Mouse (Mus musculus) limb, embryonic 14.5 days (tissue): Measurements from ENCODE around the gene Abcc4. TPM values are rescaled to one million over a fixed set of nuclear protein-coding genes. Genes with fewer than 3 reads are reported as not detected.

Experiments
- ATAC-seq: fragments of 200-750 bp; cut with Nextera tagmentation; 2 replicates; pipeline ENCODE4 v1.8.0; 2017; ENCODE audit warnings: low read depth, moderate number of reproducible peaks, moderate TSS enrichment; ENCODE audit not compliant: low FRiP score
- DNase-seq: peaks from one replicate; pipeline ENCODE4 v3.0.0-alpha.2; 2015; ENCODE audit warnings: low spot score
- H3K27ac ChIP-seq: fragments of 300-500 bp; sonication (generic); replicated peaks from 2 replicates; pipeline ENCODE4 v1.5.1; 2014; ENCODE audit warnings: low read depth, mild to moderate bottlenecking, low read length, moderate library complexity, mixed read lengths
- H3K27me3 ChIP-seq: fragments of 300-500 bp; sonication (generic); 2 replicates; pipeline ENCODE4 v1.6.1; 2014; ENCODE audit warnings: low read length, mixed read lengths; ENCODE audit not compliant: control insufficient read depth, insufficient read depth
- H3K36me3 ChIP-seq: fragments of 300-500 bp; sonication (generic); 2 replicates; pipeline ENCODE4 v1.6.1; 2014; ENCODE audit warnings: mild to moderate bottlenecking, low read length, moderate library complexity, mixed read lengths; ENCODE audit not compliant: control insufficient read depth, insufficient read depth
- H3K4me1 ChIP-seq: fragments of 300-500 bp; sonication (generic); 2 replicates; pipeline ENCODE4 v1.6.1; 2014; ENCODE audit warnings: antibody characterized with exemption, low read length, mixed read lengths; ENCODE audit not compliant: control insufficient read depth, insufficient read depth
- H3K4me2 ChIP-seq: fragments of 300-500 bp; sonication (generic); replicated peaks from 2 replicates; pipeline ENCODE4 v1.6.1; 2014; ENCODE audit warnings: low read depth, mild to moderate bottlenecking, low read length, moderate library complexity; ENCODE audit not compliant: severe bottlenecking
- H3K4me3 ChIP-seq: fragments of 300-500 bp; sonication (generic); replicated peaks from 2 replicates; pipeline ENCODE4 v1.5.1; 2014; ENCODE audit warnings: low read length
- H3K9ac ChIP-seq: fragments of 300-500 bp; sonication (generic); 2 replicates; pipeline ENCODE4 v1.6.1; 2014; ENCODE audit warnings: mild to moderate bottlenecking, low read depth, low read length, moderate library complexity; ENCODE audit not compliant: severe bottlenecking
- H3K9me3 ChIP-seq: fragments of 300-500 bp; sonication (generic); 2 replicates; pipeline ENCODE4 v1.6.1; 2016; ENCODE audit warnings: low read length; ENCODE audit not compliant: control insufficient read depth
- POLR2A ChIP-seq: fragments of 200-500 bp; IDR thresholded peaks from 2 replicates; pipeline ENCODE4 v1.8.0; 2012; ENCODE audit warnings: inconsistent platforms, mild to moderate bottlenecking, moderate library complexity, borderline replicate concordance; ENCODE audit not compliant: insufficient read depth, insufficient read length; ENCODE audit errors: extremely low read depth
- WGBS: fragments of 180-500 bp; shearing (Covaris S2); extraction: QIAGEN DNeasy Blood & Tissue Kit; methylation state at CpG from one replicate; pipeline ENCODE4 v1.1.7; 2014; 5-methylcytosine and 5-hydroxymethylcytosine counted together
- polyA plus RNA-seq, 2 experiments: library from polyadenylated mRNA; depleted of rRNA in 1 of 2; stranded (reverse) in 1 of 2; unstranded in 1 of 2; fragments of >200 nt; fragmentation: Nextera tagmentation in 1 of 2; extraction: Ambion mirVana in 1 of 2; gene quantifications; 2 replicates each; pipeline versions ENCODE4 v1.2.1 to v1.2.3; 2012 to 2014

The Abcc4 gene
- polyA plus RNA-seq, 2 experiments = 1.3 to 2.1 TPM

DNA sequence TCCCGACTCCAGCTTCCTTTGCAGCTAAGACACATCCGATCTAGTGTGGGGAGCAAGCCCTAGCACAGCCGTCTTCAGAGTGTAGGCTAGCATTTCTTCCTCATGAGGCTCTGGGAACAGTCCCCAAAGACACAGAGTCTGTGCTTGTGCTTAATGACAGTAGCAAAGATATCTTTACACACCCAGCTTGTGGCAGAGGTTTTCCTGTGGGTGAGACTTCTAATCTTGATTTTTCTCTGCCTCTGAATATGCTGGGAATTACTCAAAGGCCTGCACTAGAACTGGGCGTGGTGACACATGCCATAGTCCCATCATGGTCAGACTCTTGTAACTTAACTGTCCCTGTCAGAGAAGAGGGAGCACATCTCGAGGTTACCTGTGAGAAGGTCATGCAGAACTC is 24.6 kb upstream of the Abcc4 start:
- ATAC-seq = no peak
- no peaks in the 10 kb centered on the region for H3K4me1 ChIP-seq
- TF ChIP-seq POLR2A = no peak
- no peak overlapping the region for H3K9ac ChIP-seq
- H3K36me3 ChIP-seq = no peaks in the 10 kb centered on the region
- WGBS = 84% methylated on average over 5 of the region's 5 CpGs
- H3K4me3 ChIP-seq = no peak overlapping the region
- no peak overlapping the region for H3K4me2 ChIP-seq
- no peaks in the 10 kb centered on the region for H3K9me3 ChIP-seq
- no peak overlapping the region for H3K27ac ChIP-seq
- H3K27me3 ChIP-seq = no peaks in the 10 kb centered on the region
- no peak for DNase-seq

- ATAC-seq = no peak
- no peak overlapping the region for H3K4me3 ChIP-seq
- 86% methylated on average over 5 of the region's 5 CpGs for WGBS
Measured at GRCm38 (mm10) chr14:118725467-118725866, 19.4 kb upstream of the Abcc4 start.

GRCm38 (mm10) chr14:118723920-118724693 is 18.1 kb upstream of the Abcc4 start:
- 89% methylated on average over 11 of the region's 11 CpGs for WGBS
- ATAC-seq = no peak
- no peaks in the 10 kb centered on the region for H3K9me3 ChIP-seq

More at GRCm38 (mm10) chr14:118725467-118725866, 19.4 kb upstream of the Abcc4 start:
- no peak overlapping the region for H3K4me2 ChIP-seq
- TF ChIP-seq POLR2A = no peak
- no peaks in the 10 kb centered on the region for H3K36me3 ChIP-seq
- no peak for DNase-seq
- H3K27ac ChIP-seq = no peak overlapping the region
- no peaks in the 10 kb centered on the region for H3K27me3 ChIP-seq
- H3K9ac ChIP-seq = no peak overlapping the region
- no peaks in the 10 kb centered on the region for H3K9me3 ChIP-seq
- no peaks in the 10 kb centered on the region for H3K4me1 ChIP-seq

GRCm38 (mm10) chr14:118719566-118720174 is 13.7 kb upstream of the Abcc4 start:
- Histone ChIP-seq H3K27me3 (0 out of 2 replicates have a peak, but pooled peaks cover 3% of the 10 kb centered on the region), H3K27ac (no peak overlapping the region), H3K4me2 (no peak overlapping the region), H3K4me3 (no peak overlapping the region), H3K36me3 (no peaks in the 10 kb centered on the region), H3K9ac (no peak overlapping the region), H3K4me1 (0 out of 2 replicates have a peak, but pooled peaks cover 4% of the 10 kb centered on the region), H3K9me3 (no peaks in the 10 kb centered on the region)
- DNase-seq (no peak), ATAC-seq (no peak)
- no peak for TF ChIP-seq POLR2A
- WGBS = 19% methylated on average over 10 of the region's 10 CpGs

More at GRCm38 (mm10) chr14:118723920-118724693, 18.1 kb upstream of the Abcc4 start:
- 0 out of 2 replicates have a peak, but pooled peaks cover 4% of the 10 kb centered on the region for H3K4me1 ChIP-seq
- no peak overlapping the region for H3K9ac ChIP-seq
- no peak for DNase-seq
- TF ChIP-seq POLR2A = no peak
- H3K36me3 ChIP-seq = no peaks in the 10 kb centered on the region
- no peak overlapping the region for H3K27ac ChIP-seq
- H3K4me3 ChIP-seq = no peak overlapping the region
- 0 out of 2 replicates have a peak, but pooled peaks cover under 1% of the 10 kb centered on the region for H3K27me3 ChIP-seq
- no peak overlapping the region for H3K4me2 ChIP-seq

DNA sequence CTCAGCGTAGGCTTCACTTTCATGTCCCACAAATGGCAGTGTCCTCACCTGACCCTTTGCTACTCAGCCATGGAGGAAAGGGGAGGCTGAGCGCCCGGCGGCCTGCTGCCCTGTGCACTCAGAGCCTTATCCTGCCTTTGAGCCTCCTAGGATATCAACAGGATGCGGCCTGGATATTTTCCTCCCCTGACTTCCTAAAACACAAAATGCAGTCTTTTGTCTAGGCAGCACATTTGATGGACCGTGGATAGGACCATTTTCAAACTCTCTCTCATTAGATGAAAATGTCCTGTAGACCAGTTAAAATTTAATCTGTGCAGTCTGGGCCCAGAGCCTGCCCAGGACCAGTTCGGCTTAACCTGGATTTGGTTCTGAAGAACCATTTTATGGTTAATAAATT is 12.6 kb upstream of the Abcc4 start:
- H3K27me3 ChIP-seq = 0 out of 2 replicates have a peak, but pooled peaks cover 3% of the 10 kb centered on the region
- H3K4me1 ChIP-seq = 0 out of 2 replicates have a peak, but pooled peaks cover 9% of the 10 kb centered on the region
- TF ChIP-seq POLR2A = no peak
- H3K27ac ChIP-seq = no peak overlapping the region
- H3K4me3 ChIP-seq = no peak overlapping the region
- DNase-seq (no peak), ATAC-seq (no peak)
- 65% methylated on average over 7 of the region's 7 CpGs for WGBS
- H3K9me3 ChIP-seq = no peaks in the 10 kb centered on the region
- no peak overlapping the region for H3K4me2 ChIP-seq
- H3K9ac ChIP-seq = no peak overlapping the region
- H3K36me3 ChIP-seq = no peaks in the 10 kb centered on the region
